Mouse (Mus musculus): ENCODE results near the gene Sema3g. TPM values are rescaled to one million over a fixed set of nuclear protein-coding genes. Genes with fewer than 3 reads are reported as not detected.

Gene Sema3g
- total and polyA plus RNA-seq, 3 experiments: 5.2 to 11.2 (median 8.7) TPM

DNA sequence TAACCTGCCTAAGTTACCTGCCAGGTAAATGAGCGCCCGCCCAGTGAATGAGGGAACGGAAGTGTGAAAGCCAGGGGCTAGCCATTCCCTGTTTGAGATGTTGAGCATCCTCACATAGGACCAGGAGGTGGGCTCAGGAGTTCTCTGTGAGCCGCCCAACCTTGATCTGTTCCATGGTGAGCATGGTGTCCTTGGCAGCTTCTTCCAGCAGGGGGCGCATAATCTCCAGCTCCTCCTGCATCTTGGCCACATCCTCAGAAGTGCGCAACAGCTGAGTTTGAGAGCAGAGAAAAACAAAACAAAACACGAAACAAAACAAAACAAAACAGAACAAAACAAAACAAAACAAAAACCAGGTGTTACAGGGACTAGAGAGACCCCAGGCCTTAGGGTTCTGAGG lies 54.5 kb downstream of the Sema3g start:
- DNase-seq: peak; percentile 70

Other genes with a start within 250 kb of the Sema3g start
- 10 to 100 TPM; 40.9 to 50.7 TPM for gene Glt8d1, start 216.5 kb upstream of the Sema3g start, total RNA-seq (2021)
- gene Glt8d1, start 216.5 kb upstream of the Sema3g start, polyA plus RNA-seq (2012; rRNA removed): 17.7 and 23.3 TPM in 2 replicates
- 100 to 1,000 TPM; 234 to 254 TPM for gene Spcs1, start 216.2 kb upstream of the Sema3g start, total RNA-seq (2021)
- gene Spcs1, start 216.2 kb upstream of the Sema3g start, polyA plus RNA-seq (2012; rRNA removed): 60.5 and 69.4 TPM in 2 replicates
- 10 to 100 TPM; 45.7 to 48.9 TPM for gene Pbrm1, start 198.7 kb upstream of the Sema3g start, total RNA-seq (2021)
- 9.3 and 9.7 TPM in 2 replicates for gene Pbrm1, start 198.7 kb upstream of the Sema3g start, polyA plus RNA-seq (2012; rRNA removed)
- gene Gnl3, start 198.7 kb upstream of the Sema3g start, total RNA-seq (2021): 100 to 1,000 TPM in 1 of 2 experiments, 10 to 100 TPM in 1; 54.3 to 140 TPM
- gene Gnl3, start 198.7 kb upstream of the Sema3g start, polyA plus RNA-seq (2012; rRNA removed): 5.8 and 8.3 TPM in 2 replicates
- gene Smim4, start 88.9 kb upstream of the Sema3g start, total RNA-seq (2021): 10 to 100 TPM; 71.2 to 84.4 TPM
- 133 TPM in 2 replicates for gene Smim4, start 88.9 kb upstream of the Sema3g start, polyA plus RNA-seq (2012; rRNA removed)
- gene Nt5dc2, start 86.8 kb upstream of the Sema3g start, total RNA-seq (2021): 10 to 100 TPM; 22.5 to 33.3 TPM
- gene Nt5dc2, start 86.8 kb upstream of the Sema3g start, polyA plus RNA-seq (2012; rRNA removed): 107 and 124 TPM in 2 replicates
- gene Stab1, start 49.2 kb upstream of the Sema3g start, total RNA-seq (2021): 10 to 100 TPM; 55.8 to 67.6 TPM
- 80.5 and 82.1 TPM in 2 replicates for gene Stab1, start 49.2 kb upstream of the Sema3g start, polyA plus RNA-seq (2012; rRNA removed)
- gene Tnnc1, start 9.5 kb upstream of the Sema3g start, total RNA-seq (2021): 1 to 10 TPM; 1.3 to 1.7 TPM
- 0.36 TPM in 1 of 2 replicates, not detected in the other for gene Tnnc1, start 9.5 kb upstream of the Sema3g start, polyA plus RNA-seq (2012; rRNA removed)
- gene Nisch, start 914 bp upstream of the Sema3g start, total RNA-seq (2021): 100 to 1,000 TPM; 249 to 309 TPM
- gene Nisch, start 914 bp upstream of the Sema3g start, polyA plus RNA-seq (2012; rRNA removed): 412 and 462 TPM in 2 replicates
- gene Phf7, start 33.5 kb downstream of the Sema3g start, total RNA-seq (2021): 1 to 10 TPM; 6.1 to 7.3 TPM
- 4.6 and 4.8 TPM in 2 replicates for gene Phf7, start 33.5 kb downstream of the Sema3g start, polyA plus RNA-seq (2012; rRNA removed)
- 10 to 100 TPM; 59.5 to 60.5 TPM for gene Bap1, start 33.6 kb downstream of the Sema3g start, total RNA-seq (2021)
- 63.2 and 72.0 TPM in 2 replicates for gene Bap1, start 33.6 kb downstream of the Sema3g start, polyA plus RNA-seq (2012; rRNA removed)
- 1 to 10 TPM; 1.7 to 2.1 TPM for gene Dnah1, start 106.0 kb downstream of the Sema3g start, total RNA-seq (2021)
- gene Dnah1, start 106.0 kb downstream of the Sema3g start, polyA plus RNA-seq (2012; rRNA removed): 0.71 and 1.3 TPM in 2 replicates
- gene Capn7, start 118.8 kb downstream of the Sema3g start, total RNA-seq (2021): 10 to 100 TPM; 37.3 to 53.5 TPM
- gene Capn7, start 118.8 kb downstream of the Sema3g start, polyA plus RNA-seq (2012; rRNA removed): 12.7 and 13.0 TPM in 2 replicates
- gene Sh3bp5, start 218.2 kb downstream of the Sema3g start, total RNA-seq (2021): 100 to 1,000 TPM; 111 to 164 TPM
- gene Sh3bp5, start 218.2 kb downstream of the Sema3g start, polyA plus RNA-seq (2012; rRNA removed): 21.1 and 28.5 TPM in 2 replicates